Mouse (Mus musculus) forebrain, embryonic 15.5 days (tissue): ENCODE measurements around the gene Lrig2. TPM values are rescaled to one million over a fixed set of nuclear protein-coding genes. Genes with fewer than 3 reads are reported as not detected.

ENCODE experiments used
- ATAC-seq: fragments of 200-750 bp; cut with Nextera tagmentation; replicated peaks from 2 replicates; pipeline ENCODE4 v1.8.0; 2017; ENCODE audit warnings: mild to moderate bottlenecking, moderate TSS enrichment, moderate library complexity
- H3K27ac ChIP-seq: fragments of 300-500 bp; sonication (generic); replicated peaks from 2 replicates; pipeline ENCODE4 v1.5.1; 2015; ENCODE audit warnings: mild to moderate bottlenecking, inconsistent platforms
- H3K27me3 ChIP-seq: fragments of 300-500 bp; sonication (generic); 2 replicates; pipeline ENCODE4 v1.6.1; 2015; ENCODE audit warnings: inconsistent platforms
- H3K36me3 ChIP-seq: fragments of 300-500 bp; sonication (generic); 2 replicates; pipeline ENCODE4 v1.6.1; 2015; ENCODE audit warnings: mild to moderate bottlenecking, inconsistent platforms
- H3K4me1 ChIP-seq: fragments of 300-500 bp; sonication (generic); 2 replicates; pipeline ENCODE4 v1.6.1; 2015; ENCODE audit warnings: inconsistent platforms
- H3K4me2 ChIP-seq: fragments of 300-500 bp; sonication (generic); replicated peaks from 2 replicates; pipeline ENCODE4 v1.6.1; 2015; ENCODE audit warnings: mild to moderate bottlenecking, inconsistent platforms
- H3K4me3 ChIP-seq: fragments of 300-500 bp; sonication (generic); 2 replicates; pipeline ENCODE4 v1.5.1; 2015; ENCODE audit warnings: mild to moderate bottlenecking, inconsistent platforms
- H3K9ac ChIP-seq: fragments of 300-500 bp; sonication (generic); replicated peaks from 2 replicates; pipeline ENCODE4 v1.6.1; 2015; ENCODE audit warnings: mild to moderate bottlenecking, inconsistent platforms
- H3K9me3 ChIP-seq: fragments of 300-500 bp; sonication (generic); 2 replicates; pipeline ENCODE4 v1.6.1; 2016; ENCODE audit warnings: inconsistent platforms
- WGBS: fragments of 180-500 bp; shearing (Covaris S2); methylation state at CpG from one replicate; pipeline ENCODE4 v1.1.7; 2015; ENCODE audit warnings: mixed read lengths; 5-methylcytosine and 5-hydroxymethylcytosine counted together
- polyA plus RNA-seq: library from polyadenylated mRNA; unstranded; fragments of >200 nt; fragmentation: Nextera tagmentation; extraction: Ambion mirVana; gene quantifications from 2 replicates; pipeline ENCODE4 v1.2.1, GENCODE M21; 2015

Lrig2 gene
- polyA plus RNA-seq, 1 experiment from 2014 or later: 30.5 TPM

GRCm38 (mm10) chr3:104389449-104389848 is 122.3 kb downstream of the Lrig2 start:
- no peaks in the 10 kb centered on the region for H3K9me3 ChIP-seq
- H3K27me3 ChIP-seq: no peaks in the 10 kb centered on the region
- peaks cover 20% of the 10 kb centered on the region for H3K4me1 ChIP-seq
- no peak overlapping the region for H3K4me3 ChIP-seq
- no peak overlapping the region for H3K27ac ChIP-seq
- H3K9ac ChIP-seq: no peak overlapping the region
- no peak for ATAC-seq
- WGBS: 97% methylated on average over 2 of the region's 2 CpGs
- H3K36me3 ChIP-seq: no peaks in the 10 kb centered on the region
- H3K4me2 ChIP-seq: no peak overlapping the region

- peak overlapping the region; percentile 48 for H3K27ac ChIP-seq
- 54% methylated on average over 8 of the region's 8 CpGs for WGBS
- H3K9ac ChIP-seq: no peak overlapping the region
- peaks cover 31% of the 10 kb centered on the region for H3K4me1 ChIP-seq
- H3K4me2 ChIP-seq: no peak overlapping the region
- no peaks in the 10 kb centered on the region for H3K36me3 ChIP-seq
- H3K9me3 ChIP-seq: no peaks in the 10 kb centered on the region
- no peak overlapping the region for H3K4me3 ChIP-seq
- peak; percentile 60 for ATAC-seq
- H3K27me3 ChIP-seq: no peaks in the 10 kb centered on the region
Observed at GRCm38 (mm10) chr3:104385587-104385986, 126.1 kb downstream of the Lrig2 start.

GRCm38 (mm10) chr3:104383681-104384341 is 127.9 kb downstream of the Lrig2 start:
- Histone ChIP-seq H3K36me3 (no peaks in the 10 kb centered on the region), H3K9me3 (no peaks in the 10 kb centered on the region), H3K4me1 (peaks cover 24% of the 10 kb centered on the region), H3K27ac (peak overlapping the region; percentile 82), H3K9ac (no peak overlapping the region), H3K27me3 (no peaks in the 10 kb centered on the region), H3K4me2 (0 out of 2 replicates have a peak overlapping the region, but pooled peaks have one; percentile 7), H3K4me3 (no peak overlapping the region)
- ATAC-seq: peak; percentile 82
- WGBS: 34% methylated on average over 9 of the region's 9 CpGs

- Histone ChIP-seq H3K27me3 (no peaks in the 10 kb centered on the region), H3K4me2 (no peak overlapping the region), H3K4me3 (no peak overlapping the region), H3K9ac (no peak overlapping the region), H3K4me1 (peaks cover 1% of the 10 kb centered on the region; the same call in 1 of the 2 replicates), H3K36me3 (no peaks in the 10 kb centered on the region), H3K9me3 (no peaks in the 10 kb centered on the region), H3K27ac (no peak overlapping the region)
- no peak for ATAC-seq
- 69% methylated on average over 3 of the region's 3 CpGs for WGBS
Observed at GRCm38 (mm10) chr3:104378228-104378627, 133.5 kb downstream of the Lrig2 start.

GRCm38 (mm10) chr3:104373907-104374306 is 137.8 kb downstream of the Lrig2 start:
- WGBS: 87% methylated on average over 8 of the region's 8 CpGs
- no peaks in the 10 kb centered on the region for H3K36me3 ChIP-seq
- H3K27me3 ChIP-seq: no peaks in the 10 kb centered on the region
- no peak overlapping the region for H3K9ac ChIP-seq
- H3K27ac ChIP-seq: no peak overlapping the region
- ATAC-seq: no peak
- H3K9me3 ChIP-seq: no peaks in the 10 kb centered on the region
- no peak overlapping the region for H3K4me2 ChIP-seq
- no peaks in the 10 kb centered on the region for H3K4me1 ChIP-seq
- no peak overlapping the region for H3K4me3 ChIP-seq

GRCm38 (mm10) chr3:104372374-104372773 is 139.3 kb downstream of the Lrig2 start:
- 90% methylated on average over 2 of the region's 2 CpGs for WGBS
- Histone ChIP-seq H3K27me3 (no peaks in the 10 kb centered on the region), H3K4me2 (no peak overlapping the region), H3K27ac (no peak overlapping the region), H3K9me3 (no peaks in the 10 kb centered on the region), H3K4me1 (no peaks in the 10 kb centered on the region), H3K9ac (no peak overlapping the region), H3K36me3 (no peaks in the 10 kb centered on the region), H3K4me3 (no peak overlapping the region)
- ATAC-seq: no peak

- no peaks in the 10 kb centered on the region for H3K27me3 ChIP-seq
- no peaks in the 10 kb centered on the region for H3K4me1 ChIP-seq
- ATAC-seq: no peak
- no peaks in the 10 kb centered on the region for H3K36me3 ChIP-seq
- no peak overlapping the region for H3K27ac ChIP-seq
- H3K9ac ChIP-seq: no peak overlapping the region
- no peak overlapping the region for H3K4me2 ChIP-seq
- no peak overlapping the region for H3K4me3 ChIP-seq
- 84% methylated on average over 2 of the region's 2 CpGs for WGBS
- H3K9me3 ChIP-seq: no peaks in the 10 kb centered on the region
Observed at GRCm38 (mm10) chr3:104367912-104368311, 143.8 kb downstream of the Lrig2 start.

GRCm38 (mm10) chr3:104361814-104362213 is 149.9 kb downstream of the Lrig2 start:
- ATAC-seq: no peak
- H3K36me3 ChIP-seq: no peaks in the 10 kb centered on the region
- no peaks in the 10 kb centered on the region for H3K9me3 ChIP-seq
- H3K27me3 ChIP-seq: no peaks in the 10 kb centered on the region
- H3K4me1 ChIP-seq: no peaks in the 10 kb centered on the region
- H3K4me2 ChIP-seq: no peak overlapping the region
- H3K27ac ChIP-seq: no peak overlapping the region
- H3K4me3 ChIP-seq: no peak overlapping the region
- H3K9ac ChIP-seq: no peak overlapping the region
- 82% methylated on average over 8 of the region's 8 CpGs for WGBS

GRCm38 (mm10) chr3:104360325-104360724 is 151.4 kb downstream of the Lrig2 start:
- no peak overlapping the region for H3K4me2 ChIP-seq
- no peak overlapping the region for H3K4me3 ChIP-seq
- no peak overlapping the region for H3K27ac ChIP-seq
- H3K4me1 ChIP-seq: no peaks in the 10 kb centered on the region
- no peaks in the 10 kb centered on the region for H3K36me3 ChIP-seq
- H3K27me3 ChIP-seq: no peaks in the 10 kb centered on the region
- no peak overlapping the region for H3K9ac ChIP-seq
- ATAC-seq: no peak
- H3K9me3 ChIP-seq: no peaks in the 10 kb centered on the region
- WGBS: 90% methylated on average over 5 of the region's 5 CpGs

- WGBS: 69% methylated on average over 8 of the region's 8 CpGs
- ATAC-seq: no peak
- no peak overlapping the region for H3K4me2 ChIP-seq
- no peak overlapping the region for H3K4me3 ChIP-seq
- H3K27me3 ChIP-seq: no peaks in the 10 kb centered on the region
- no peaks in the 10 kb centered on the region for H3K36me3 ChIP-seq
- no peaks in the 10 kb centered on the region for H3K9me3 ChIP-seq
- H3K27ac ChIP-seq: no peak overlapping the region
- H3K9ac ChIP-seq: no peak overlapping the region
- no peaks in the 10 kb centered on the region for H3K4me1 ChIP-seq
Observed at GRCm38 (mm10) chr3:104359225-104360135, 152.2 kb downstream of the Lrig2 start.

GRCm38 (mm10) chr3:104358747-104359146 is 153.0 kb downstream of the Lrig2 start:
- Histone ChIP-seq H3K27me3 (no peaks in the 10 kb centered on the region), H3K4me3 (no peak overlapping the region), H3K27ac (no peak overlapping the region), H3K4me1 (no peaks in the 10 kb centered on the region), H3K9me3 (no peaks in the 10 kb centered on the region), H3K4me2 (no peak overlapping the region), H3K36me3 (no peaks in the 10 kb centered on the region), H3K9ac (no peak overlapping the region)
- ATAC-seq: no peak
- WGBS: 82% methylated on average over 5 of the region's 5 CpGs

GRCm38 (mm10) chr3:104356106-104356505 is 155.6 kb downstream of the Lrig2 start:
- WGBS: 95% methylated on average over 5 of the region's 5 CpGs
- H3K4me3 ChIP-seq: no peak overlapping the region
- no peaks in the 10 kb centered on the region for H3K27me3 ChIP-seq
- no peak for ATAC-seq
- H3K36me3 ChIP-seq: no peaks in the 10 kb centered on the region
- peaks cover 9% of the 10 kb centered on the region; the same call in 1 of the 2 replicates for H3K4me1 ChIP-seq
- no peak overlapping the region for H3K4me2 ChIP-seq
- no peak overlapping the region for H3K9ac ChIP-seq
- H3K27ac ChIP-seq: no peak overlapping the region
- no peaks in the 10 kb centered on the region for H3K9me3 ChIP-seq
